Mouse (Mus musculus) CH12.LX (cell line): ENCODE results near the gene Jaml. TPM values are rescaled to one million over a fixed set of nuclear protein-coding genes. Genes with fewer than 3 reads are reported as not detected.
A peak's percentile ranks its signal among the peaks of the same experiment; 100 is the strongest.

Experiments used
- DNase-seq: peaks from one replicate; pipeline ENCODE4 v3.0.0-alpha.2; 2013; ENCODE audit errors: extremely low read depth
- H3K27ac ChIP-seq: 2 replicates; pipeline ENCODE4 v1.5.1; 2012; ENCODE audit warnings: low read depth, mild to moderate bottlenecking, control low read depth, moderate library complexity; ENCODE audit not compliant: insufficient read depth
- H3K27me3 ChIP-seq: replicated peaks from 2 replicates; pipeline ENCODE3; 2012; ENCODE audit warnings: inconsistent platforms
- H3K36me3 ChIP-seq, 2 experiments: replicated peaks in 1 of 2; 2 replicates each; pipeline versions ENCODE3 to v1.6.1; 2012; ENCODE audit warnings: inconsistent platforms in 1 of 2, low read length in 1 of 2, mild to moderate bottlenecking in 1 of 2, mixed read lengths in 1 of 2, moderate library complexity in 1 of 2; ENCODE audit not compliant: control insufficient read depth in 1 of 2, insufficient read depth in 1 of 2
- H3K4me1 ChIP-seq, 2 experiments: 2 replicates each; pipeline ENCODE4 v1.6.1; 2012; ENCODE audit warnings: inconsistent platforms in 1 of 2, moderate library complexity in 1 of 2; ENCODE audit not compliant: insufficient read depth in 2 of 2, control insufficient read depth in 1 of 2
- H3K4me2 ChIP-seq: 2 replicates; pipeline ENCODE4 v1.6.1; 2012; ENCODE audit warnings: low read depth, mild to moderate bottlenecking, control low read depth; ENCODE audit not compliant: poor library complexity, insufficient read depth, severe bottlenecking
- H3K4me3 ChIP-seq, 3 experiments: fragments of 150-350 bp in 1 of 3; sonication (generic) in 1 of 3; replicated peaks in 1 of 3; 2 replicates each; pipeline versions ENCODE3 to v1.5.1; 2011 to 2012; ENCODE audit warnings: low read depth in 2 of 3, low read length in 2 of 3, mild to moderate bottlenecking in 2 of 3, moderate library complexity in 2 of 3, control low read depth in 1 of 3, improper control_type of control experiment in 1 of 3, inconsistent platforms in 1 of 3, mixed read lengths in 1 of 3; ENCODE audit not compliant: poor library complexity in 1 of 3
- H3K79me2 ChIP-seq: replicated peaks from 2 replicates; pipeline ENCODE4 v1.6.1; 2012; ENCODE audit warnings: mild to moderate bottlenecking, moderate library complexity; ENCODE audit not compliant: control insufficient read depth, poor library complexity, insufficient read depth, severe bottlenecking; ENCODE audit errors: extremely low read depth
- H3K9ac ChIP-seq: 2 replicates; pipeline ENCODE4 v1.6.1; 2012; ENCODE audit warnings: low read depth, mild to moderate bottlenecking, control low read depth, moderate library complexity; ENCODE audit not compliant: insufficient read depth
- H3K9me3 ChIP-seq: replicated peaks from 2 replicates; pipeline ENCODE3; 2012; ENCODE audit warnings: low read length, inconsistent platforms, mixed read lengths
- BHLHE40 ChIP-seq: IDR thresholded peaks from 2 replicates; pipeline ENCODE4 v1.6.1; 2011; ENCODE audit warnings: mild to moderate bottlenecking, low read depth, low read length, improper control_type of control experiment
- CHD1 ChIP-seq: IDR thresholded peaks from 2 replicates; pipeline ENCODE4 v1.6.1; 2012; ENCODE audit warnings: low read depth, low read length, improper control_type of control experiment, inconsistent platforms
- CTCF ChIP-seq, 2 experiments: IDR thresholded peaks in 1 of 2; conservative IDR thresholded peaks in 1 of 2; 2 replicates each; pipeline ENCODE4 v1.5.1; 2011 to 2012; ENCODE audit warnings: low read depth in 2 of 2, low read length in 2 of 2, improper control_type of control experiment in 1 of 2, inconsistent platforms in 1 of 2, mild to moderate bottlenecking in 1 of 2, moderate library complexity in 1 of 2
- E2F4 ChIP-seq: IDR thresholded peaks from 2 replicates; pipeline ENCODE4 v1.6.1; 2011; ENCODE audit warnings: low read depth, low read length, improper control_type of control experiment; ENCODE audit not compliant: insufficient replicate concordance
- ETS1 ChIP-seq: conservative IDR thresholded peaks from 2 replicates; pipeline ENCODE4 v1.6.1; 2012; ENCODE audit warnings: low read depth, mild to moderate bottlenecking, inconsistent platforms, low read length, improper control_type of control experiment, moderate library complexity
- MAZ ChIP-seq: IDR thresholded peaks from 2 replicates; pipeline ENCODE4 v1.6.1; 2012; ENCODE audit warnings: low read depth, mild to moderate bottlenecking, inconsistent platforms, low read length, improper control_type of control experiment, moderate library complexity
- MYC ChIP-seq: IDR thresholded peaks from 2 replicates; pipeline ENCODE4 v1.6.1; 2011; ENCODE audit warnings: low read depth, mild to moderate bottlenecking, improper control_type of control experiment, low read length
- NELFE ChIP-seq: IDR thresholded peaks from 2 replicates; pipeline ENCODE4 v1.6.1; 2011; ENCODE audit warnings: low read depth, low read length, improper control_type of control experiment
- POLR2A ChIP-seq: IDR thresholded peaks from 2 replicates; pipeline ENCODE4 v1.6.1; 2011; ENCODE audit warnings: low read depth, mild to moderate bottlenecking, improper control_type of control experiment, low read length
- POLR2AphosphoS2 ChIP-seq: IDR thresholded peaks from 2 replicates; pipeline ENCODE4 v1.6.1; 2011; ENCODE audit warnings: low read depth, low read length, improper control_type of control experiment
- SIN3A ChIP-seq: IDR thresholded peaks from 2 replicates; pipeline ENCODE4 v1.6.1; 2012; ENCODE audit warnings: low read length, improper control_type of control experiment, inconsistent platforms
- TCF12 ChIP-seq: IDR thresholded peaks from 2 replicates; pipeline ENCODE4 v1.6.1; 2014; ENCODE audit warnings: low read depth, mild to moderate bottlenecking, inconsistent platforms, low read length, improper control_type of control experiment
- ZC3H11A ChIP-seq: IDR thresholded peaks from 2 replicates; pipeline ENCODE4 v1.6.1; 2012; ENCODE audit warnings: low read depth, mild to moderate bottlenecking, inconsistent platforms, low read length, improper control_type of control experiment
- ZMIZ1 ChIP-seq: IDR thresholded peaks from 2 replicates; pipeline ENCODE4 v1.6.1; 2012; ENCODE audit warnings: low read depth, mild to moderate bottlenecking, inconsistent platforms, low read length, improper control_type of control experiment
- ZNF384 ChIP-seq: IDR thresholded peaks from 2 replicates; pipeline ENCODE4 v1.6.1; 2012; ENCODE audit warnings: low read depth, low read length, improper control_type of control experiment, inconsistent platforms
- dilution Hi-C: fragments of 300-500 bp; cut with MboI; formaldehyde crosslinking; loops from 2 replicates; pipeline ENCODE4 v1.14.3; 2020; ENCODE audit warnings: low sequenced_read_pairs; ENCODE audit not compliant: extremely low pct_unique_long_range_greater_than_20kb, extremely low pct_ligation_motif_present
- in situ Hi-C: fragments of 300-500 bp; cut with MboI; formaldehyde crosslinking; loops from 3 replicates; pipeline ENCODE4 v1.14.3; 2019; ENCODE audit warnings: low sequenced_read_pairs, low pct_ligation_motif_present, low pct_unique_long_range_greater_than_20kb, mixed read lengths
- polyA plus RNA-seq: library from polyadenylated mRNA; unstranded; fragments of >175 nt; gene quantifications from 2 replicates; pipeline ENCODE4 v1.2.1, GENCODE M21; 2012; ENCODE audit warnings: low read depth; ENCODE audit not compliant: insufficient read length
- total RNA-seq, 2 experiments: library from RNA; depleted of rRNA; stranded (reverse); fragments of 300-350 nt in 1 of 2; fragments of >200 nt in 1 of 2; gene quantifications; 2 replicates each; pipeline ENCODE4 v1.2.3; 2012 to 2014

Jaml gene
- total and polyA plus RNA-seq, 3 experiments: 0.51 to 1.1 (median 0.87) TPM

- TF ChIP-seq ETS1: no peak
- peak; percentile 85 to 89 for TF ChIP-seq CTCF (conservative IDR thresholded peaks at IDR 0.05 in 1 of 2, IDR thresholded peaks at IDR 0.05 in 1 of 2; ENCODE audit: low read depth in 2 of 2, low read length in 2 of 2)
- no peak for TF ChIP-seq ZNF384
- no peak for TF ChIP-seq TCF12
- 0 out of 2 replicates have a peak, but pooled peaks have one; percentile 19 for TF ChIP-seq MYC
- TF ChIP-seq CHD1: no peak
- TF ChIP-seq ZMIZ1: no peak
- TF ChIP-seq NELFE: peak; percentile 15; the same call in 1 of the 2 replicates
- no peak for TF ChIP-seq POLR2AphosphoS2
- TF ChIP-seq POLR2A: no peak
These were observed 30.5 kb upstream of the Jaml start (continued) for GRCm38 (mm10) chr9:45048511-45048910.

GRCm38 (mm10) chr9:45049731-45050130 is 29.3 kb upstream of the Jaml start:
- DNase-seq: no peak
- in situ Hi-C loops (no loop called here), dilution Hi-C loops (no loop called here)
- Histone ChIP-seq H3K4me1 (peaks cover 0 to 9% of the 10 kb centered on the region in 2 experiments; a peak in 2 of 4 replicates), H3K79me2 (no peaks in the 10 kb centered on the region), H3K4me3 (no peak overlapping the region), H3K27ac (no peak overlapping the region)
- TF ChIP-seq MAZ (no peak), BHLHE40 (no peak), SIN3A (no peak), POLR2A (no peak), ZC3H11A (no peak)
- TF ChIP-seq, all 38 proteins: peak for 0
- Histone ChIP-seq H3K4me2 (no peak overlapping the region), H3K36me3 (no peaks in the 10 kb centered on the region), H3K27me3 (no peaks in the 10 kb centered on the region), H3K9me3 (no peaks in the 10 kb centered on the region), H3K9ac (no peak overlapping the region)

- H3K4me2 ChIP-seq: no peak overlapping the region
- H3K9me3 ChIP-seq: no peaks in the 10 kb centered on the region
- no peaks in the 10 kb centered on the region for H3K36me3 ChIP-seq
- H3K9ac ChIP-seq: no peak overlapping the region
- no peaks in the 10 kb centered on the region for H3K27me3 ChIP-seq
- H3K4me3 ChIP-seq: no peak overlapping the region
- H3K79me2 ChIP-seq: no peaks in the 10 kb centered on the region
- in situ Hi-C loops (no loop called here), dilution Hi-C loops (no loop called here)
- TF ChIP-seq BHLHE40 (no peak), E2F4 (no peak), CTCF (conservative IDR thresholded peaks at IDR 0.05 in 1 of 2, IDR thresholded peaks at IDR 0.05 in 1 of 2; ENCODE audit: low read depth in 2 of 2, low read length in 2 of 2) (no peak), ZMIZ1 (no peak)
- peaks cover 0 to 9% of the 10 kb centered on the region in 2 experiments; a peak in 2 of 4 replicates for H3K4me1 ChIP-seq
- no peak for DNase-seq
- no peak overlapping the region for H3K27ac ChIP-seq
These were observed 28.7 kb upstream of the Jaml start for GRCm38 (mm10) chr9:45050301-45050700.
